Mouse (Mus musculus) stomach, embryonic 15.5 days (tissue): Measurements from ENCODE around the gene Map4k1. TPM values are rescaled to one million over a fixed set of nuclear protein-coding genes. Genes with fewer than 3 reads are reported as not detected.

ENCODE experiments used
- ATAC-seq: fragments of 200-750 bp; cut with Nextera tagmentation; 2 replicates; pipeline ENCODE4 v1.8.0; 2017; ENCODE audit warnings: low read depth, moderate number of reproducible peaks, moderate TSS enrichment; ENCODE audit not compliant: insufficient read depth, low FRiP score
- H3K27ac ChIP-seq: fragments of 300-500 bp; sonication (generic); 2 replicates; pipeline ENCODE4 v1.5.1; 2015; ENCODE audit warnings: mild to moderate bottlenecking, inconsistent platforms
- H3K27me3 ChIP-seq: fragments of 300-500 bp; sonication (generic); replicated peaks from 2 replicates; pipeline ENCODE4 v1.6.1; 2015; ENCODE audit warnings: inconsistent platforms
- H3K36me3 ChIP-seq: fragments of 300-500 bp; sonication (generic); 2 replicates; pipeline ENCODE4 v1.6.1; 2015; ENCODE audit warnings: inconsistent platforms
- H3K4me1 ChIP-seq: fragments of 300-500 bp; sonication (generic); 2 replicates; pipeline ENCODE4 v1.6.1; 2015; ENCODE audit warnings: inconsistent platforms
- H3K4me2 ChIP-seq: fragments of 300-500 bp; sonication (generic); 2 replicates; pipeline ENCODE4 v1.6.1; 2015; ENCODE audit warnings: mild to moderate bottlenecking, inconsistent platforms
- H3K4me3 ChIP-seq: fragments of 300-500 bp; sonication (generic); replicated peaks from 2 replicates; pipeline ENCODE4 v1.5.1; 2015; ENCODE audit warnings: inconsistent platforms
- H3K9ac ChIP-seq: fragments of 300-500 bp; sonication (generic); 2 replicates; pipeline ENCODE4 v1.6.1; 2015; ENCODE audit warnings: inconsistent platforms
- H3K9me3 ChIP-seq: fragments of 300-500 bp; sonication (generic); 2 replicates; pipeline ENCODE4 v1.6.1; 2016; ENCODE audit warnings: inconsistent platforms
- WGBS: fragments of 180-500 bp; shearing (Covaris S2); methylation state at CpG from one replicate; pipeline ENCODE4 v1.1.7; 2015; 5-methylcytosine and 5-hydroxymethylcytosine counted together
- polyA plus RNA-seq: library from polyadenylated mRNA; unstranded; fragments of >200 nt; fragmentation: Nextera tagmentation; extraction: Ambion mirVana; gene quantifications from 2 replicates; pipeline ENCODE4 v1.2.1, GENCODE M21; 2015

The Map4k1 gene
- polyA plus RNA-seq, 1 experiment from 2014 or later = 9.3 TPM

DNA sequence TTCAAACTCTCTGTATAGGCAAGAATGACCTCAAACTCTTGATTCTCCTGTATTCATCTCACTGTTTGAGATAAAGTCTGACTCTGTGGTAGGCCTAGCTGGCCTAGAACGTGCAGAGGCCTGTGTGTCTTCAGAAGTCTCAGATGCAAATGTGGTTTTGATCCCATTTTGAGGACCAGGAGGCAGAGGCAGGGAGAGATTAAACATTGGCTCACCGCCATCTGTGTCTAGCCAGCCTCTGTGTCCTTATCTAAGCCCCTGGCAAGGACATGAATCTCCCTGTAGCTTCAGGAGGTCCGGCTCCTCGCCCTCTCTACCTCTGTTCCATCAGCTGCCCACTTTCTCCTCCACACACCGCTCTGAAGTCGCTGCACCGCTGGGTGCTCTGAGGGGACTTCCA lies 34.6 kb downstream of the Map4k1 start:
- Histone ChIP-seq H3K36me3 (no peaks in the 10 kb centered on the region), H3K27me3 (peaks cover 39% of the 10 kb centered on the region), H3K9ac (no peak overlapping the region), H3K4me3 (no peak overlapping the region), H3K4me2 (no peak overlapping the region), H3K4me1 (peaks cover 9% of the 10 kb centered on the region), H3K27ac (no peak overlapping the region), H3K9me3 (no peaks in the 10 kb centered on the region)
- no peak for ATAC-seq
- WGBS = 76% methylated on average over 7 of the region's 7 CpGs

DNA sequence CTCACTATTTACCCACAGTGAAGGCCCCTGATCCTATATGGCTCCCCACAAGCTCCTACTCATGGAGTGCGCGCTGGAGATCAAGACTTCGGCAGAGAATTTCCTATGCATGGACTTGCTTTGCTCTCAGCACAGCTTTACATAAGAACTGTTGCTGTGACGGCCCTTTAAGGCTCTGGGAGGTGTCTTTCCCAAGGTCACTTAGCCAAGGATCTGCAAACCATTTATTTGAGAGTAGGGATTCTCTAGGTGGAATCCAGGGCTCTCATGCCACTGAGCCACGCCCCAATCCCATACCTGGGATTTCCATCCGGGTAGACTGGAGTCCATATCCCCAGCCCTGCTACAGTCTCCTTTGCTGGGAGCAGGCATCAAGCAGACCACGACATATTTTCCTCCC lies 35.4 kb downstream of the Map4k1 start:
- no peak for ATAC-seq
- WGBS = 80% methylated on average over 7 of the region's 7 CpGs
- H3K4me2 ChIP-seq = no peak overlapping the region
- H3K9ac ChIP-seq = no peak overlapping the region
- H3K9me3 ChIP-seq = no peaks in the 10 kb centered on the region
- H3K27ac ChIP-seq = no peak overlapping the region
- H3K27me3 ChIP-seq = peaks cover 39% of the 10 kb centered on the region
- no peaks in the 10 kb centered on the region for H3K36me3 ChIP-seq
- H3K4me3 ChIP-seq = no peak overlapping the region
- peaks cover 9% of the 10 kb centered on the region for H3K4me1 ChIP-seq

DNA sequence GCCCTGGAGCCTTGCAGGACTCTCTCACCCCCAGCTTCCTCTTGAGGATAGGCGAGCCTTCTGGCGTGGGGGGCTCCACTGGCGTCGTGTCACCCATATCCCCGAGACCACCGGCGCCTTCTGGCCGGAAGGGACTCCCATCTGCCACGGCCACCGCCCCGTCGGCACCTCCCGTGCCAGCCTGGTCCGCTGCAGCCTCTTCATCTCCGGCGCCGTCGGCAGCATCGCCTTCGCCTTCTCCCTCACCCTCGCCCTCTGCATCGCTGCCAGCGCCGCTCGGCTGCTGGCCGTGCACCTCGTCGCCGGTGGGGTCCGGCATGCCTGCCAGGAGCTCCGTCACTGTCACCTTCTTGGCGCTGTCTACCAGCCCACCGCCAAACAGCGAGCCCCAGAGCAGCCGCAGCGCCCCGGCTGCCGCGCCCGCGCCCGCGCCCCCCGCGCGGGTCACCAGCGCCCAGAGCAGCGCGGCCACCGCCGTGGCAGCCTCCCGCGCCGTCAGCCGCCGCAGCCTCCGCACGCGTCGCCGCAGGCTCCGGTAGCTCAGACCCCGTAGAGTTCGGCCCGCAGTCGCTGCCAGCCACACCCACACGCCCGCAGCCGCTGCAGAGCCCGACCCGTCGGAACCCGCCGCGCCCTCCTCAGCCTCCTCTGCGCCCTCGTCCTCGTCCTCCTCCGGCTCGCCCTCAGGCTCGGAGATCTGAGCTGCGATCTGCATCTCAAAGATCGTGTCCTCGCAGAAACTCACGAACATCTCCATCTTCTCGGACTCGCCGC lies 37.8 kb downstream of the Map4k1 start:
- H3K4me1 ChIP-seq = peaks cover 9% of the 10 kb centered on the region
- H3K27ac ChIP-seq = no peak overlapping the region
- no peaks in the 10 kb centered on the region for H3K36me3 ChIP-seq
- WGBS = 3% methylated on average over 80 of the region's 88 CpGs
- peaks cover 39% of the 10 kb centered on the region for H3K27me3 ChIP-seq
- no peak for ATAC-seq
- no peaks in the 10 kb centered on the region for H3K9me3 ChIP-seq
- H3K4me3 ChIP-seq = peak overlapping the region; percentile 34
- peak overlapping the region; percentile 70 for H3K4me2 ChIP-seq
- 0 out of 2 replicates have a peak overlapping the region, but pooled peaks have one; percentile 1 for H3K9ac ChIP-seq

DNA sequence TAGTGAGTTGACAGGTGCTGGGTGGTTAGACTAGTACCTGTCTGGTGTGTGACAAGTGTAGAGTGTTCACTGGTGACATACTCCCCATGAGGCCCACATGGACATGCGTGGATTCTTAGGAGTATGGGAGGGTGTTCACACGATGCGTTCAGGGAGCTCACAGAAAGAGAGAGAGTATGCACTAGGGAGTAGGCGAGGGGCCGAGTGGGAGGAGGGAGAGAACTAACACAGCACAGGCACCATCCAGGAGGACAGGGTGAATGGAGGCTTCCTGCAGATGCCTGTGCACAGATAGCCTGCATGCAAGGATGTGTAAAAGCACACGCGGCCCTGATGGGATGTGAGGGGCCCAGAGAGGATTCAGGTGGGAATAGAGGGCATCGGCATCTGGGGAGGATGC lies 40.6 kb downstream of the Map4k1 start:
- no peaks in the 10 kb centered on the region for H3K36me3 ChIP-seq
- H3K9me3 ChIP-seq = no peaks in the 10 kb centered on the region
- H3K4me3 ChIP-seq = no peak overlapping the region
- no peak overlapping the region for H3K9ac ChIP-seq
- no peak for ATAC-seq
- H3K4me1 ChIP-seq = peaks cover 9% of the 10 kb centered on the region
- peaks cover 36% of the 10 kb centered on the region for H3K27me3 ChIP-seq
- WGBS = 90% methylated on average over 8 of the region's 8 CpGs
- H3K4me2 ChIP-seq = no peak overlapping the region
- H3K27ac ChIP-seq = no peak overlapping the region

DNA sequence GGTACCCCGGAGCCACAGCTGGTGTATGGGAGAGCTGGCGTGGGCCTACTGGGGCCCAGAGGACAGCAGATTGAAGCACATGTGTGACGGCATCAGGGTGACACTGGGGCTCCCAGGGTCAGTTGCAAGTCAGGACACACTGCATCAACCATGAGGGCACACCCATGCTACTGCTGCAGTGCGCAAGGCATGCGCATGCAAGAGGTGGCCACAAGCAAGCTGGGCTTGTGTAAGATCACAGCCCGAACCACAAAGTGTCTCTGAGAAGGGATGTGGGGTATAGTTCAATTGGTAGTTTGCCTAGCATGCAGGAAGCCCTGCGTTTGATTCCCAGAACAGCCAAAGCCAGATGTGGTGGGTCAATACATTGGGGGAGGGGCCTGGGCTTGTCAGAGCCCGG lies 41.7 kb downstream of the Map4k1 start:
- no peak overlapping the region for H3K4me2 ChIP-seq
- no peaks in the 10 kb centered on the region for H3K36me3 ChIP-seq
- no peak overlapping the region for H3K27ac ChIP-seq
- no peak overlapping the region for H3K4me3 ChIP-seq
- H3K9me3 ChIP-seq = no peaks in the 10 kb centered on the region
- H3K9ac ChIP-seq = no peak overlapping the region
- no peak for ATAC-seq
- H3K27me3 ChIP-seq = peaks cover 26% of the 10 kb centered on the region
- H3K4me1 ChIP-seq = peaks cover 9% of the 10 kb centered on the region
- 85% methylated on average over 8 of the region's 8 CpGs for WGBS

DNA sequence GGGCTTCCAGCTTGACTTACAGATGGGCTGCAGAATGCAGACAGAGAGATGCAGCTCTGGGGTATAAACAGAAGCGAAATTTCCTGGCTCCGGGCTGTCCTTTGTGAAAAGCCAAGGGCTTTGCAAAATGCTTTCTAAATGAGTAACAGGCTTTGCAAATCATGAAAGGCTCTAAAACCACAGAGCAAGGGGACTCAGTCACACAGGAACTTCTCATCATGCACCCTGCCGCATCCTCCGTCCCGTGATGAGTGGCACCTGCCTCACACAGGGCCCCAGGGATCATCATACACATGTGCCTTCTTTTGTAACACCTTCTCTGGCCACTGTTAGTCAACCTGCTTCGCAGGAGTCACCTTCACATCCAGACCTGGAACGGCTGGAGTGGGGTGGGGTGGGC lies 43.7 kb downstream of the Map4k1 start:
- H3K27me3 ChIP-seq = peaks cover 6% of the 10 kb centered on the region
- ATAC-seq = no peak
- H3K9ac ChIP-seq = no peak overlapping the region
- no peak overlapping the region for H3K4me2 ChIP-seq
- WGBS = 71% methylated on average over 7 of the region's 7 CpGs
- no peaks in the 10 kb centered on the region for H3K9me3 ChIP-seq
- no peak overlapping the region for H3K27ac ChIP-seq
- no peak overlapping the region for H3K4me3 ChIP-seq
- no peaks in the 10 kb centered on the region for H3K36me3 ChIP-seq
- H3K4me1 ChIP-seq = no peaks in the 10 kb centered on the region

DNA sequence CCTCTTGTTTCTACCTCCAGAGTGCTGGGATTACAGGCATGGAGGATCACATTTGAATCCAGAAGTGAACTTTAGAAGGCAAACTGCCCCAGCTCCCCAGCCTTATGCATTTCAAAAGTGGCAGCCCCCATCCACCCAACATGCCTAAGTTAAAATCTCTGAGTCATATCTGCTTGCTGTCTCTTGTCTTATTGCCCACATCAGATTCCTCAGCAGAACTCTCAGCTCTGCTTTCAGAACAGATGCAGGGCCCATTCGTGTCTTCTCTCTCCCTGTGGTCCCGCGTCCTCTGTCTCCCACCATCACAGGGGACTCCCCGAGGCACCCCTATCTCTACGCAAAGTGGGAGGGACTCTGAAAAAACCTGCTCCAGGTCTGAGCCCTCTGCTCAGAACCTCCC lies 44.3 kb downstream of the Map4k1 start:
- no peak for ATAC-seq
- Histone ChIP-seq H3K27ac (no peak overlapping the region), H3K4me1 (no peaks in the 10 kb centered on the region), H3K36me3 (no peaks in the 10 kb centered on the region), H3K9me3 (no peaks in the 10 kb centered on the region), H3K4me2 (no peak overlapping the region), H3K27me3 (no peaks in the 10 kb centered on the region), H3K4me3 (no peak overlapping the region), H3K9ac (no peak overlapping the region)
- WGBS = 88% methylated on average over 5 of the region's 5 CpGs

DNA sequence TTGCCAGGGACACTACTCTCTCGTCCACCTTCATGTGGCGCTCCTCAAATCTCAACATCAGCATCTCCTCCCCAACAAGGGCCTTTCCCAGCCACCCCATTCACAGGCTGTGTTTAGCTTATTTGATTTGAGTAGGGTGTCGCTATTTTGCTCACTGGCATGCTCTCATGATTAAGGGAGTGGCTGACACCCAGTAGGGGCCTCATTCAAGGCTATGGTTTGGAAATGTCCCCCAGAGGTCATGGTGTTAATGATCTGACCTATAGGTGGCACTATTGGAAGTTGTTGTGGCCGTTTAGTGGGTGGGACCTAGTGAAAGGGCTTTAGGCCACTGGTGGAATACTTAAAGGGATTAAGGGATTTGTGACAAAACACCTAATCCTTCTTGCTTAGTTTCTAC lies 45.0 kb downstream of the Map4k1 start:
- H3K4me3 ChIP-seq = no peak overlapping the region
- 75% methylated on average over 4 of the region's 4 CpGs for WGBS
- no peak overlapping the region for H3K4me2 ChIP-seq
- no peaks in the 10 kb centered on the region for H3K4me1 ChIP-seq
- H3K27ac ChIP-seq = no peak overlapping the region
- no peak for ATAC-seq
- no peaks in the 10 kb centered on the region for H3K9me3 ChIP-seq
- no peak overlapping the region for H3K9ac ChIP-seq
- H3K36me3 ChIP-seq = no peaks in the 10 kb centered on the region
- H3K27me3 ChIP-seq = no peaks in the 10 kb centered on the region

DNA sequence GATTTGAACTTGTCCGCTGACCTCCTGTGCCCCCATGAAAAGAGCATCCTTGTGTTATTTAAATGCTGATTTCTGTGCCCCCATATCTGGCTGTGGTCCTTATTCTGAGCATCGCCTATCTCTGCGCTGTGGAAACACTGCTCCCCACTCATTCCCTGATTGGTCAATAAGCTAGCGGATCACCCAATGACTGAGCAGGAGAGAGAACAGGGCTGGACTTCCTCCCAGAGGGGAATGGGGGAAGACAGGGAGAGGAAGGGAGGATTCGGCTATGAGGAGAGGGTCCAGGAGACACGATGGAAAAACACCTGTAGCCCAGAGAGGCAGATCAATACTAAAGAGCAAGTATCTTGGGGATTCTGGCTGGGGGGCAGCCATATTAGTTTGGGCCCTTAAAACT lies 46.9 kb downstream of the Map4k1 start:
- Histone ChIP-seq H3K9me3 (no peaks in the 10 kb centered on the region), H3K27ac (no peak overlapping the region), H3K9ac (no peak overlapping the region), H3K4me1 (no peaks in the 10 kb centered on the region), H3K4me2 (no peak overlapping the region), H3K27me3 (no peaks in the 10 kb centered on the region), H3K36me3 (no peaks in the 10 kb centered on the region), H3K4me3 (no peak overlapping the region)
- no peak for ATAC-seq
- 80% methylated on average over 6 of the region's 6 CpGs for WGBS

DNA sequence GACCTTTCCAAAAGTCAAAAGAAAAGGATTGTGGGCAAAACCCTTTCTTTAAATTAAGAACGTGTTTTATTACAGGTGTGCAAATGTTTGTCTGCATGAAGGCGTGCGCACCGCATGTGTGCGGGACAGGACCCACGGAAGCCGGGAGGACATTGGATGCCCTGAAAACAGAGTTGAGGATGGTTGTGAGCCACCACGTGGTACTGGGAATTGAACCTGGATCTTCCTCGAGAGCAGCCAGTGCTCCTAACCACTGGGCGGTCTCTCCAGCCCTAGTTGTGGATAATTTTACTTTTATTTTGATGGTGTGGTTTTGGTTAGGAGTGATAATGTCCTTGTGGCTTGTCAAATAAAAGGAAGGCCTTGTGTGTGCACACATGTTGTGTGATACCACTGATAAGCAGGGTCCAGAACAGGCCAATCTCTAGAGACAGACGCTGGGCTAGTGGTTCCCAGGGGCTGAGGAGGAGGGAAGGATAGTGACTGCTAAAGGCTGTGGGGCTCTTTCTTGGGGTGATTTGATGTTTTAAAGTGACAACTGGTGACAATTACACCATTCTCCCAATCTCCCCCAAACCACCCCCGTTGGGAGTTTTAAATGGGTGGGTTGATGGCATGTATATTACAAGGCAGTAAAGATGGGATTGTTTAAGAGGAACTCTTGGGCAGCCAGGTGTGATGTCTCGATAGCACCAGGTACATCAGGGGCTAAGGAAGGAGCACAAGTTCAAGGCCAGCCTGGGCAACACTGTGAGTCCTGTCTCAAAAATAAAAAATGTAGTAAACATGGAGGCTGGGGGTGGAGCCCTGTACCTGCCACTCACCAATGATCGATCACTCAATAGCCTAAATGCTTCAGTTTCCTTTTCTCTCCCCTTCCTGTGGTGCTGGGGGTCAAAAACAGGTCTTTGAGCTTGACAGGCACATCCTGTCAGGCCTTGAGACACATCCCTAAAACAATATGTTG lies 48.1 kb downstream of the Map4k1 start:
- no peaks in the 10 kb centered on the region for H3K4me1 ChIP-seq
- peak; percentile 91 for ATAC-seq
- H3K36me3 ChIP-seq = no peaks in the 10 kb centered on the region
- H3K9me3 ChIP-seq = no peaks in the 10 kb centered on the region
- H3K27ac ChIP-seq = no peak overlapping the region
- no peaks in the 10 kb centered on the region for H3K27me3 ChIP-seq
- H3K4me2 ChIP-seq = no peak overlapping the region
- H3K4me3 ChIP-seq = no peak overlapping the region
- H3K9ac ChIP-seq = no peak overlapping the region
- WGBS = 86% methylated on average over 14 of the region's 14 CpGs

DNA sequence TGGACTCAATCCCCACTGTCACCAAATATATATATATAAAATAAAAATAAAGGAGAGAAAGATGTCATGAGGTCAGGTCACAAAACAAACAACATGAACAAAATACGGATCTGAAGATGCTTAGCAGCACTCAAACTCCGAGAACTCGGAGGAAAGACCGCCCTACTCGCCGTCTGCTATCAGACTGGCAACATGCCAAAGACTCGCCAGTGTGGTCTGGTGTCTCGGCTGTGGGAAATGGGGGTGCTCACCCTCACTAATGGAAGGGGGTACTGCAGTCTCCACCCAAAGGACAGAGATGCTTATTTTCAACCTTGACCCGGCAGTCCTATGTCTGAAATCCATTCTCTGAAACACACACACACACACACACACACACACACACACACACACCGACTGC lies 49.8 kb downstream of the Map4k1 start:
- Histone ChIP-seq H3K4me3 (no peak overlapping the region), H3K27me3 (no peaks in the 10 kb centered on the region), H3K4me1 (no peaks in the 10 kb centered on the region), H3K9ac (no peak overlapping the region), H3K27ac (no peak overlapping the region), H3K36me3 (no peaks in the 10 kb centered on the region), H3K4me2 (no peak overlapping the region), H3K9me3 (no peaks in the 10 kb centered on the region)
- WGBS = 66% methylated on average over 10 of the region's 10 CpGs
- ATAC-seq = no peak

DNA sequence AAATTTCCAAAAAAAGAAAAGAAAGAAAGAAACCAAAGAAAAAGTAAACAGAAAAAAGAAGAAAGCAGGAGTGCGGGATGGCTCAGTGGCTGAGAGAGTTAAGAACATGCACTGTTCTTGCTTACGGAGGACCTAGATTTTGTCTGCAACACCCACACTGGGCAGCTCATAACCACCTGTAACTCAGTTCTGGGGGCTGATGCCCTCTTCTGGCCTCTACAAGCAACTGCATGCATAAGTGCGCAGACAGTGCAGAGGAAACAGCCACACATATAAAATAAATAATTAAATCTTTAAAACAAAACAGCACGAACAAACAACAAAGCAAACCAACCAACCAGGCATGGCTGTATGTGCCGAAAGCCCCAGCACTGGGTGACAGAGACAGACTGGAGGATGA lies 50.8 kb downstream of the Map4k1 start:
- WGBS = 83% methylated on average over 5 of the region's 5 CpGs
- Histone ChIP-seq H3K9me3 (no peaks in the 10 kb centered on the region), H3K4me2 (no peak overlapping the region), H3K27ac (no peak overlapping the region), H3K9ac (no peak overlapping the region), H3K4me3 (no peak overlapping the region), H3K4me1 (no peaks in the 10 kb centered on the region), H3K27me3 (no peaks in the 10 kb centered on the region), H3K36me3 (no peaks in the 10 kb centered on the region)
- ATAC-seq = no peak
